Mouse (Mus musculus): Measurements from ENCODE around the gene Itpr2. TPM values are rescaled to one million over a fixed set of nuclear protein-coding genes. Genes with fewer than 3 reads are reported as not detected.
A peak's percentile ranks its signal among the peaks of the same experiment; 100 is the strongest.

Gene Itpr2
- polyA plus RNA-seq, 1 experiment from 2014 or later: 32.4 TPM

DNA sequence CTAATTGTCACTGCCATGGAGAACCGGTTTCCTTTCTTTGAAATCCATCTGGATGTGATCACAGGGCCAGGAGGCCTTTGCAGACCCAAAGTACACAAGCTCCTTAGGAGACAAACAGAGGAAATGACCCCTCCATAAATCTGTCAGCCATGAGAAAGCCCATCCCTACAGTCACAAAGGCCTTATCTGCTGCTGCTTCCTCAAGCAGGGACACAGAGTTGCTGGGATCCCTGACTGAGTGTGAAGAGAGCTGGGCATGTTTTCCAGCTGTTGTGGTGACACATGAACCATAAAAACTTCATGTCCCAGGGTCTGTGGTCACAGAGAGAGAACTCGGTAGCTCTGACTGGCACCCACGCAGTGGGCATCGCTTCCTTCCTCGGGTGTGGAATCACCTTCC, 28.7 kb upstream of the Itpr2 start:
- 55% methylated on average over 5 of the region's 5 CpGs for WGBS
- H3K36me3 ChIP-seq: no peaks in the 10 kb centered on the region
- H3K4me2 ChIP-seq: no peak overlapping the region
- no peaks in the 10 kb centered on the region for H3K27me3 ChIP-seq (replicated peaks)
- peaks cover 3% of the 10 kb centered on the region for H3K9me3 ChIP-seq (replicated peaks)
- no peak overlapping the region for H3K4me3 ChIP-seq
- peak; percentile 84 for ATAC-seq (ENCODE audit: insufficient number of reproducible peaks, low FRiP score)
- peaks cover 15% of the 10 kb centered on the region; the same call in 1 of the 2 replicates for H3K4me1 ChIP-seq (replicated peaks)
- H3K27ac ChIP-seq (ENCODE audit: poor library complexity, severe bottlenecking): peak overlapping the region; percentile 79
- no peak overlapping the region for H3K9ac ChIP-seq

DNA sequence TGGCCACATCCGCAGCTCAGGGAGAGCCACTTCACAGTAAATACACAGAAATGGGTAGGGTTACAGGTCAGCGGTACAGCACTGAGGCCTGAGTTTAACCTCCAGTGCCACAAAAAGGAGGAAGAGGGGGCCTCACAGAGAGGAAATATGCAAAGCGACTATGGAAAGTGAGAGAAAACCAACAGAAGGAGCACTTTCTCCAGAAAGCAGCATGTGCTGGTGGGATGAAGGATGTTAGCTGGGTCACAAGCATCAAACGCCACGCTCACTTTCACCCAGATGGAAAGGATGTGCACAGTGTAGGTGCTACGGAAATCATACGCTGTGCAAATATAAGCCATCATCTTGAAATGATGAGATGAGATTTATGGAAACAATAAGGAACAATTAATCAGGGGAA, 28.3 kb upstream of the Itpr2 start:
- H3K4me2 ChIP-seq: no peak overlapping the region
- H3K36me3 ChIP-seq: no peaks in the 10 kb centered on the region
- ATAC-seq (ENCODE audit: insufficient number of reproducible peaks, low FRiP score): peak; percentile 51
- H3K4me3 ChIP-seq: no peak overlapping the region
- H3K4me1 ChIP-seq (replicated peaks): peaks cover 15% of the 10 kb centered on the region; the same call in 1 of the 2 replicates
- 63% methylated on average over 7 of the region's 7 CpGs for WGBS
- H3K27ac ChIP-seq (ENCODE audit: poor library complexity, severe bottlenecking): peak overlapping the region; percentile 79
- no peaks in the 10 kb centered on the region for H3K9me3 ChIP-seq (replicated peaks)
- no peaks in the 10 kb centered on the region for H3K27me3 ChIP-seq (replicated peaks)
- H3K9ac ChIP-seq: no peak overlapping the region

DNA sequence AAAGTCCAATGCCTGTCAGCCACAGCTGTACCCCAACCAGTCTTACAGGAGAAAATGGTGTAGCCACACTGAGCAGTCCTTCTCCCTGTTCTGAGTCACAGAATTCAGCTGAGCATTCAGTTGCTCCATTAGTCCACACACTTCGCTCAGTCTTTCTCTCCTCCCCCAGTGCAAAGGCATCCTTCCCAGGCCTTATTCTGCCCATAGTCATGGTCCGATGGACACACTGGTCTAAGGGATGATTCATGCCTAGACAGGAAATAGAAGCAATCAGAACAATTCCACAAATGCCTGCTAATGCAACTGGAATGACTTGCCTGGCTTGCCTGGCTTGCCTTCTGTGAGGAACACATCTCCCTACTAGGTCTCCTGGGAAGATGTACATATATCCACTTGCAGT, 25.5 kb upstream of the Itpr2 start:
- peaks cover 13% of the 10 kb centered on the region; the same call in 1 of the 2 replicates for H3K9me3 ChIP-seq (replicated peaks)
- H3K9ac ChIP-seq: no peak overlapping the region
- H3K4me2 ChIP-seq: no peak overlapping the region
- H3K27me3 ChIP-seq (replicated peaks): no peaks in the 10 kb centered on the region
- no peak overlapping the region for H3K4me3 ChIP-seq
- no peak for ATAC-seq (ENCODE audit: insufficient number of reproducible peaks, low FRiP score)
- H3K36me3 ChIP-seq: no peaks in the 10 kb centered on the region
- 68% methylated on average over 2 of the region's 2 CpGs for WGBS
- H3K4me1 ChIP-seq (replicated peaks): peaks cover 15% of the 10 kb centered on the region; the same call in 1 of the 2 replicates
- H3K27ac ChIP-seq (ENCODE audit: poor library complexity, severe bottlenecking): no peak overlapping the region

DNA sequence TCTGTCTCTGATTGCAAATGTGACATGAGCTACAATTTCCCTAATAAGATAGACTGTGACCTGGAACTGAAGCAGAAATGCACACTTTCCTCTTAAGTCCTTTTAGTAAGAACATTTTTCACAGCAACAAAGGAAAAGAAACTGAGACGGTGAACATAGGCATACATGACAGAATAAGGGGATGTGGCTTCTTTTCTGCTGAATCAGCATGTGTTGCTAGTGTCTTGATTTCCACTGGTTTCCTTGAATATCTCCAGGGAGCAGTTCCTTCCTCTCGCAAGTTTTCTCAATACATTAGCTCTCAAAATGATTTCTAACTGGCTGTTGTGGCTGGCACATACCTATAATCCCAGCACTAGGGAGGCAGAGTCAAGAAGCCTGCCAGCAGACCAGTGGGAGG, 23.5 kb upstream of the Itpr2 start:
- ATAC-seq (ENCODE audit: insufficient number of reproducible peaks, low FRiP score): no peak
- Histone ChIP-seq H3K9ac (no peak overlapping the region), H3K4me2 (no peak overlapping the region), H3K4me1 (replicated peaks) (peaks cover 11% of the 10 kb centered on the region; the same call in 1 of the 2 replicates), H3K27ac (ENCODE audit: poor library complexity, severe bottlenecking) (no peak overlapping the region), H3K9me3 (replicated peaks) (peaks cover 13% of the 10 kb centered on the region; the same call in 1 of the 2 replicates), H3K36me3 (no peaks in the 10 kb centered on the region), H3K4me3 (no peak overlapping the region), H3K27me3 (replicated peaks) (no peaks in the 10 kb centered on the region)
- WGBS: 63% methylated on average over 2 of the region's 2 CpGs

DNA sequence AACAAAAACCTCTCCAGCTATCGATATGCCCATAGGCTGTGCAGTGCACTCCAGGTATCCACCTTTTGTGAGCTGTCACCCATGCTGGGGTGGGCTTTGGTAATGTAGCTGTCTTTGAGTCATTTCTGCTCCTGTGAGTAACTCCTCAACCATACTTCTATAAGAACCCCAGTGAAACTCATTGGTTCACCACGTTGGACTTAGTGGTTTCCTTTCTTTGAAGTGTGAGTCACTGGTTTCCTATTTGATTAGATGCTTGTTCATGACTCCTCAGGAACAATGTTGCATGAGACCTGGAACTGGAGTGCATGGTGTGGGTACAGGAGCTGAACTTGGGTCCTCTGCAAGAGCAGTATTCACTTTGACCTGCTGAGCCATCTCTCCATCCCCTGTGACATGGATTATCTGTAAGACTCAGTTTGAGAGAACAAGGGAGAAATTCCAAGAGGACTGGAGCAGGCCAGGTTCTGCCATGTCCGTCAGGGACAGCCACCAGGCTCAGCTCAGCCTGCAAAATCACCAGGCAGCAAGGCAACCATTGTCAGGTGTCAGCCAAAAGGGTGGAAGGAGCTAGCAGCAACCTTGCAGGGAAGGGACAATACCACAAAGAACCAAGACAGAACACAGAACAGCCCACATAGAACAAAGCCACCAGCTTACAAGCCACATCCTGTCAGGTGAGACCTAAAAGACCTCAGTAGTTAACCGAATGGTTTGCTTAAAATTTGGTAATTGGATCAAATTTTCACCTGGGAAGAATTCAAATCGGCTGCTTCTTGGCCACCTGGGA, 19.6 kb upstream of the Itpr2 start:
- no peaks in the 10 kb centered on the region for H3K36me3 ChIP-seq
- H3K9ac ChIP-seq: no peak overlapping the region
- H3K4me1 ChIP-seq (replicated peaks): peaks cover 3% of the 10 kb centered on the region; the same call in 1 of the 2 replicates
- no peak for ATAC-seq (ENCODE audit: insufficient number of reproducible peaks, low FRiP score)
- WGBS: 71% methylated on average over 5 of the region's 5 CpGs
- H3K4me2 ChIP-seq: no peak overlapping the region
- no peak overlapping the region for H3K27ac ChIP-seq (ENCODE audit: poor library complexity, severe bottlenecking)
- H3K4me3 ChIP-seq: no peak overlapping the region
- H3K27me3 ChIP-seq (replicated peaks): no peaks in the 10 kb centered on the region
- H3K9me3 ChIP-seq (replicated peaks): peaks cover 13% of the 10 kb centered on the region; the same call in 1 of the 2 replicates

DNA sequence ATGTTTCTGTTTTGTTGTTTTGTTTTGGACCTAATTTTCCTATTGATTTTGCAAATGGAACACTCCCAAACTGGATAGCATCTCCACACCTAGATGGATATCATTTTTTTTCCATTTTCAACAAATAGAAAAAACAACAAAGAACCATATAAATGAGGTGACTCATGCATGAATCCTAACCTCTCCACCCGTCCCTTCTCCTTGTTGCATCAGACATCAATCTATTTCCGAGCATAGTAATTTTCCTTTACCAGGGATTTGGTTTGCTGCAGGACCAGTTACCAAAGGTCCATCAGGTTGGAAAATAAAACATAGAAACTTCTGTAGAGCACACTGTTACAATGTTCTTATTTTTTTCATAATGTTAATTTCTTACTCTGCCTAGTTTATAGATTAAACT, 17.0 kb upstream of the Itpr2 start:
- WGBS: 66% methylated on average over 2 of the region's 2 CpGs

DNA sequence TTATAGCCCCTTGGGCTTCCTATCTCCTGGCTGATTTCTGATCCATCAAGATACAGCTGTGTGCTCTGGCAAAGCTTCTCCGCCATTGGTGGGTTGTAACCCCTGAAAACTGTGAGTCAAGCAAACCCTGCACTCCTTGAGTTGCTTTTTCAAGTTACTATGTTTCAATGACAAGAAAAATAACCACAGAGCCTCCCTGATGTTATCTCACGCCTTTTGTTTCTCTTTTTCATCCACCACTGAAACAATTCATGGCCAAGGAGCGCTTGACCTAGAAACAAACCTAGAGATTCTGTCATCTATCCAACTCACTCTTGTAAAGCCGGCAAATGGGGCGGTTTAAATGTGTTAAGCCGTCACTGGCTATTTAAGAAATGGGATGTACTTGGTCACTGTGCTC, 13.9 kb upstream of the Itpr2 start:
- H3K4me3 ChIP-seq: no peak overlapping the region
- WGBS: 73% methylated on average over 6 of the region's 6 CpGs
- H3K9ac ChIP-seq: no peak overlapping the region
- H3K4me1 ChIP-seq (replicated peaks): peaks cover 29% of the 10 kb centered on the region
- no peaks in the 10 kb centered on the region for H3K27me3 ChIP-seq (replicated peaks)
- no peak overlapping the region for H3K4me2 ChIP-seq
- ATAC-seq (ENCODE audit: insufficient number of reproducible peaks, low FRiP score): no peak
- no peaks in the 10 kb centered on the region for H3K9me3 ChIP-seq (replicated peaks)
- no peaks in the 10 kb centered on the region for H3K36me3 ChIP-seq
- no peak overlapping the region for H3K27ac ChIP-seq (ENCODE audit: poor library complexity, severe bottlenecking)

More for the DNA sequence above, 17.0 kb upstream of the Itpr2 start:
- Histone ChIP-seq H3K36me3 (no peaks in the 10 kb centered on the region), H3K4me1 (replicated peaks) (peaks cover 16% of the 10 kb centered on the region), H3K27me3 (replicated peaks) (no peaks in the 10 kb centered on the region), H3K9me3 (replicated peaks) (peaks cover 8% of the 10 kb centered on the region; the same call in 1 of the 2 replicates), H3K4me3 (no peak overlapping the region), H3K4me2 (no peak overlapping the region), H3K27ac (ENCODE audit: poor library complexity, severe bottlenecking) (no peak overlapping the region), H3K9ac (no peak overlapping the region)
- ATAC-seq (ENCODE audit: insufficient number of reproducible peaks, low FRiP score): no peak

DNA sequence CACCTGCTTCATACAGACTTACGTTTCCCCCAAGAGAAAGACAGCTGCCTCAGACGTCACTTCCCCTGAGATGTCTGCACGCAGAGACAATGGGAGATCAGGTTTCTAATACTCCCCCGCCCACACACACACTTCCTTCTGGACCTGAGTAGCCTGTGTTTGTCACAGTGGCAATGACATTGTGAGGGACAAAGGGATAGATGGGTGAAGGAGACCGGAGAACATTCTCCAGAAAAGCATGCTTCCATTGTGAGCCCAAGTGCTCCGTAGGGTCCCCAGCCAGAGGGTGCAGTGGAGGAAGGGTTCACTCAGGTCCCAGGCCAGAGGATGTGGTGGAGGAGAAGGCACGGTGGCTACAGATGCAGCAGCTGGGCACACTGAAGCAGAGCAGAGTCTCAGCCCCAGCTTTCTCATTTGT, 12.5 kb upstream of the Itpr2 start:
- Histone ChIP-seq H3K4me3 (no peak overlapping the region), H3K4me2 (no peak overlapping the region), H3K9me3 (replicated peaks) (no peaks in the 10 kb centered on the region), H3K4me1 (replicated peaks) (peaks cover 39% of the 10 kb centered on the region), H3K27me3 (replicated peaks) (no peaks in the 10 kb centered on the region), H3K27ac (ENCODE audit: poor library complexity, severe bottlenecking) (peak overlapping the region; percentile 4; the same call in 1 of the 2 replicates), H3K9ac (no peak overlapping the region), H3K36me3 (no peaks in the 10 kb centered on the region)
- WGBS: 40% methylated on average over 7 of the region's 7 CpGs
- 0 out of 2 replicates have a peak, but pooled peaks have one; percentile 44 for ATAC-seq (ENCODE audit: insufficient number of reproducible peaks, low FRiP score)

DNA sequence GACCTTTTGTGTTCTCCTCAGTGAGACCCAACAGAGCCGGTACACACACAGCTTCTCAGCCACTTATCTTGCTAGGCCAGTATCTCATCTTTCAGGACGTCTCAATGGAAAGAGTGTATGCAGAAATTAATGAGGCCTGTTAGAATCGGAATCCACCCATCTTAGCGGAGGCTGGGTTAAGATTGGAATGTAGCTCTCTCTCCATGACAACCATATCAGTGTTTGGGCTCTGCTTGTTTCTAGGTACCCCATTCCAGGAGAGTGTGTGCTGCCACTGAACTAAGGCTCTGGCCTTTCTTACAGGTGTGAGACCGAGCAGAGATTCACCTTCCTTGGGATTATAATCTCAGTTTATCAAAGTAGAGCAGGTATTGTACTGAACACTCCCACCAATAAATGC, 11.9 kb upstream of the Itpr2 start:
- H3K4me1 ChIP-seq (replicated peaks): peaks cover 39% of the 10 kb centered on the region
- ATAC-seq (ENCODE audit: insufficient number of reproducible peaks, low FRiP score): peak; percentile 49; the same call in 1 of the 2 replicates
- peak overlapping the region; percentile 4; the same call in 1 of the 2 replicates for H3K27ac ChIP-seq (ENCODE audit: poor library complexity, severe bottlenecking)
- H3K4me3 ChIP-seq: no peak overlapping the region
- no peaks in the 10 kb centered on the region for H3K36me3 ChIP-seq
- H3K27me3 ChIP-seq (replicated peaks): no peaks in the 10 kb centered on the region
- 0 out of 2 replicates have a peak overlapping the region, but pooled peaks have one; percentile 9 for H3K4me2 ChIP-seq
- WGBS: 16% methylated on average over 5 of the region's 5 CpGs
- H3K9ac ChIP-seq: no peak overlapping the region
- H3K9me3 ChIP-seq (replicated peaks): no peaks in the 10 kb centered on the region

DNA sequence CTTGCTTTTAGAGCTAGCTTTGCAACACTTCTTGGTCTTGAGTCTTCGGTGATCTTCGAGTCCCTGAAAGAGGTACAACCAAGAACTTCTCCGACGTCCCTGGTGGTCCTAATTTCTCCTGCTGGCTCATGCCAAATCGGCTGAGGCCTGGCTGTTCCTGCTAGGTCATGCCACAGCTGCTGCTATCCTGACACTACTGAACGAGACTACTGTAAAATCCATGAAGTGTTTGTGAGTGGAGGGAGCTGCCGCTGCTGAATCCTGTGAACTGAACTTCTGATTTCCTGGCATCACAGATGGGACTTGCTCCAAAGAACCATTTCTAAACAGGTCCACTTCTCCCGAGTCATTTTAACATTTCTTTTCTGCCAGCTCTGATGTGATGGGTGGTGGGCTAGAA, 11.4 kb upstream of the Itpr2 start:
- no peaks in the 10 kb centered on the region for H3K27me3 ChIP-seq (replicated peaks)
- H3K36me3 ChIP-seq: no peaks in the 10 kb centered on the region
- no peaks in the 10 kb centered on the region for H3K9me3 ChIP-seq (replicated peaks)
- no peak overlapping the region for H3K27ac ChIP-seq (ENCODE audit: poor library complexity, severe bottlenecking)
- no peak overlapping the region for H3K4me3 ChIP-seq
- WGBS: 72% methylated on average over 8 of the region's 8 CpGs
- no peak for ATAC-seq (ENCODE audit: insufficient number of reproducible peaks, low FRiP score)
- no peak overlapping the region for H3K9ac ChIP-seq
- no peak overlapping the region for H3K4me2 ChIP-seq
- H3K4me1 ChIP-seq (replicated peaks): peaks cover 39% of the 10 kb centered on the region

DNA sequence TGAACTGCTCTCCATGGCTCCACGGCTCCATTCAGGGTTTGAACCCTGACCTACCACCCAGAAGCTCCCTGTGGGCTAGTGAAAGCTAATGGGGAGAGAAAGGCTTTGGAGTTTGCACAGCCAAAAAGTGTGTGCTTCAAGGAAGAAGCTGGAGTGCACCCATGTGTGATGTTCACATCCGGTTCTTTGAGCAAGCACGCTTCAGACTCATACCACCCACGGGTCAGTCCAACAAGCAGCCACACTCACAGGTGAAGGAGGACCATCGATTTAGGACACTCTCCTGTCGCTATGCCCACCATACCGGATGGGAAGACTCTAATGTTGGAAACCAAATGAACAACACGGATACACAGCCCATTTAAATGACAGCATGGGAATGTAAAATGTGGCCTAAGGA, 9.5 kb upstream of the Itpr2 start:
- Histone ChIP-seq H3K9me3 (replicated peaks) (no peaks in the 10 kb centered on the region), H3K27ac (ENCODE audit: poor library complexity, severe bottlenecking) (no peak overlapping the region), H3K36me3 (no peaks in the 10 kb centered on the region), H3K4me1 (replicated peaks) (peaks cover 39% of the 10 kb centered on the region), H3K9ac (no peak overlapping the region), H3K27me3 (replicated peaks) (no peaks in the 10 kb centered on the region), H3K4me3 (no peak overlapping the region), H3K4me2 (no peak overlapping the region)
- 81% methylated on average over 8 of the region's 8 CpGs for WGBS
- ATAC-seq (ENCODE audit: insufficient number of reproducible peaks, low FRiP score): no peak

Data from heart, embryonic 12.5 days (tissue).